Mouse (Mus musculus): ENCODE data around the gene Dbndd1. TPM values are rescaled to one million over a fixed set of nuclear protein-coding genes. Genes with fewer than 3 reads are reported as not detected.
"Not testable (repeated sequence)": the region's sequence is repeated elsewhere in the genome, so short reads cannot be mapped to it uniquely, and the experiment has no call there.

Gene Dbndd1
- polyA plus RNA-seq (2012; rRNA removed) (8.3 and 10.4 TPM in 2 replicates), polyA plus RNA-seq (2014; fragmentation: Nextera tagmentation; extraction: Ambion mirVana) (10.3 and 12.6 TPM in 2 replicates)

GRCm38 (mm10) chr8:123514781-123515539, at the start of gene Dbndd1:
Gene Dbndd1, minus strand, starts transcription at chr8:123515463.
- Histone ChIP-seq H3K36me3 (ENCODE audit: control insufficient read depth, insufficient read depth, low read length) (0 out of 2 replicates have a peak, but pooled peaks cover 4% of the 10 kb centered on the region), H3K4me2 (replicated peaks; ENCODE audit: low read depth, low read length, severe bottlenecking) (peak within 1 kb of the TSS; percentile 99), H3K4me1 (ENCODE audit: control insufficient read depth, insufficient read depth, low read length) (peaks cover 10% of the 10 kb centered on the region), H3K4me3 (replicated peaks; ENCODE audit: low read length) (peak within 1 kb of the TSS; percentile 70), H3K27ac (replicated peaks; ENCODE audit: low read depth, low read length) (peak within 1 kb of the TSS; percentile 27; the same call in 1 of the 2 replicates), H3K9ac (ENCODE audit: low read depth, low read length, severe bottlenecking) (peak within 1 kb of the TSS; percentile 55), H3K9me3 (ENCODE audit: control insufficient read depth, low read length) (no peaks in the 10 kb centered on the region), H3K27me3 (ENCODE audit: control insufficient read depth, insufficient read depth, low read length) (peaks cover 10% of the 10 kb centered on the region)
- TF ChIP-seq POLR2A (IDR thresholded peaks at IDR 0.05; ENCODE audit: borderline replicate concordance, extremely low read depth, insufficient read depth, insufficient read length) = no peak
- 3% methylated on average over 35 of the region's 63 CpGs for WGBS
- DNase-seq (ENCODE audit: low spot score) = peak; percentile 45
- peak; percentile 36 for ATAC-seq (ENCODE audit: low FRiP score, low read depth)

DNA sequence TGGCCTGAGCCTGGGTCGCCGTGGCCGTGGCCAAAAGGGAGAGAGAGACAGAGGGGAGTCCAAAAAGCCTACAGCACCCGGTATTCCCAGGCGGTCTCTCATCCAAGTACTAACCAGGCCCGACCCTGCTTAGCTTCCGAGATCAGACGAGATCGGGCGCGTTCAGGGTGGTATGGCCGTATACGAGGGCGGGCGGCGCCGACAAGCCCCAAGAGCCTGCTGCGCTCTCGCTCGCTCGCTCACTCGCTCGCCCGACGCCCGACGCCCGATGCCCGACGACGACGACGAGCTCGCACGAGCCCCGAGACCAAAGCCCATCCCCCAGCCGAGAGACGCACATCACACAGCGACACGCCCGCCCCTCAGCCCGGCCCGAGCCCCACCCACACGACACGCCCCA, 49.0 kb upstream of the Dbndd1 start:
- WGBS = no CpG with 5 or more reads among the region's 45 CpGs
- H3K4me2 ChIP-seq (replicated peaks; ENCODE audit: low read depth, low read length, severe bottlenecking); H3K27ac ChIP-seq (replicated peaks; ENCODE audit: low read depth, low read length); ATAC-seq (ENCODE audit: low FRiP score, low read depth); DNase-seq (ENCODE audit: low spot score); H3K4me3 ChIP-seq (replicated peaks; ENCODE audit: low read length); H3K9ac ChIP-seq (ENCODE audit: low read depth, low read length, severe bottlenecking); H3K27me3 ChIP-seq (ENCODE audit: control insufficient read depth, insufficient read depth, low read length); H3K36me3 ChIP-seq (ENCODE audit: control insufficient read depth, insufficient read depth, low read length); H3K4me1 ChIP-seq (ENCODE audit: control insufficient read depth, insufficient read depth, low read length); H3K9me3 ChIP-seq (ENCODE audit: control insufficient read depth, low read length): not testable (repeated sequence)

DNA sequence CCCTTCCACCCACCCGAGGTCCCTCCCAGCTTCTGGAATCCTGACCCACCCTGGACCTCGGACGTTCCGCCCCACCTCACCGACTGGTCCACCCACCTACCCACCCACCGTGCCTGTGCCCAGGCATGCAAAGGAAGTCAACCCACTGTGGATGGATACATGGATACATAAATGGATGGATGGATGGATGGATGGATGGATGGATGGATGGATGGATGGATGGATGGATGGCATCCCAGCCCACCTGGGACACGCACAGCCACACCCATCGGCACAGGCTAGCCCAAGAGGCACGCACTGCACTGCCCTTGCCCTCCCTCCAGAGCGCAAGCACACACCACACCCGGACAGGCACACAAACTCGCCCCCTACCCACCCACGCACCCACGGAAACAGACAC, 22.4 kb upstream of the Dbndd1 start:
- 61% methylated on average over 5 of the region's 14 CpGs for WGBS
- H3K27me3 ChIP-seq (ENCODE audit: control insufficient read depth, insufficient read depth, low read length); H3K4me3 ChIP-seq (replicated peaks; ENCODE audit: low read length); H3K4me2 ChIP-seq (replicated peaks; ENCODE audit: low read depth, low read length, severe bottlenecking); H3K4me1 ChIP-seq (ENCODE audit: control insufficient read depth, insufficient read depth, low read length); H3K9ac ChIP-seq (ENCODE audit: low read depth, low read length, severe bottlenecking); H3K9me3 ChIP-seq (ENCODE audit: control insufficient read depth, low read length); DNase-seq (ENCODE audit: low spot score); H3K27ac ChIP-seq (replicated peaks; ENCODE audit: low read depth, low read length); ATAC-seq (ENCODE audit: low FRiP score, low read depth): not testable (repeated sequence)
- H3K36me3 ChIP-seq (ENCODE audit: control insufficient read depth, insufficient read depth, low read length) = peaks cover 41% of the 10 kb centered on the region

DNA sequence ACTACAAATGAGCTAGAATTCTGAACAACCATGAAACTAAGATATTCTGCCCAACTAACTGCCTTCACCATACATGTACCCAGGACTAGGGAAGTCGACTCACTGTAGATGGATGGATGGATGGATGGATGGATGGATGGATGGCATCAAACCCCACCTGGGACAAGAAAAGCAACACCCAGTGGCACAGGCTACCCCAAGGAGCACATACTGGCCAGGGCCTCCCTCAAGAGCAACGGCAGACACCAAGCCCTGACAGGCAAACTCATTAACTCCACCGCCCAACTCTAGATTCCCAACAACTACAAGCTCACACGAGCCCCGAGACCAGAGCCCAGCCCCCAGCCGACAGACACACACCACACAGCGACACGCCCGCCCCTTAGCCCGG, 21.7 kb upstream of the Dbndd1 start:
- no peaks in the 10 kb centered on the region for H3K9me3 ChIP-seq (ENCODE audit: control insufficient read depth, low read length)
- H3K9ac ChIP-seq (ENCODE audit: low read depth, low read length, severe bottlenecking) = no peak overlapping the region
- H3K4me3 ChIP-seq (replicated peaks; ENCODE audit: low read length) = no peak overlapping the region
- peaks cover 48% of the 10 kb centered on the region for H3K36me3 ChIP-seq (ENCODE audit: control insufficient read depth, insufficient read depth, low read length)
- no peak for ATAC-seq (ENCODE audit: low FRiP score, low read depth)
- H3K4me2 ChIP-seq (replicated peaks; ENCODE audit: low read depth, low read length, severe bottlenecking) = no peak overlapping the region
- DNase-seq (ENCODE audit: low spot score) = no peak
- no peaks in the 10 kb centered on the region for H3K27me3 ChIP-seq (ENCODE audit: control insufficient read depth, insufficient read depth, low read length)
- H3K27ac ChIP-seq (replicated peaks; ENCODE audit: low read depth, low read length) = no peak overlapping the region
- H3K4me1 ChIP-seq (ENCODE audit: control insufficient read depth, insufficient read depth, low read length) = no peaks in the 10 kb centered on the region
- no peak for TF ChIP-seq POLR2A (IDR thresholded peaks at IDR 0.05; ENCODE audit: borderline replicate concordance, extremely low read depth, insufficient read depth, insufficient read length)
- WGBS = 28% methylated on average over 6 of the region's 10 CpGs

- Histone ChIP-seq H3K4me1 (ENCODE audit: control insufficient read depth, insufficient read depth, low read length) (no peaks in the 10 kb centered on the region), H3K27me3 (ENCODE audit: control insufficient read depth, insufficient read depth, low read length) (no peaks in the 10 kb centered on the region), H3K9me3 (ENCODE audit: control insufficient read depth, low read length) (no peaks in the 10 kb centered on the region), H3K9ac (ENCODE audit: low read depth, low read length, severe bottlenecking) (no peak overlapping the region), H3K27ac (replicated peaks; ENCODE audit: low read depth, low read length) (no peak overlapping the region), H3K4me3 (replicated peaks; ENCODE audit: low read length) (no peak overlapping the region), H3K36me3 (ENCODE audit: control insufficient read depth, insufficient read depth, low read length) (peaks cover 54% of the 10 kb centered on the region), H3K4me2 (replicated peaks; ENCODE audit: low read depth, low read length, severe bottlenecking) (no peak overlapping the region)
- no peak for TF ChIP-seq POLR2A (IDR thresholded peaks at IDR 0.05; ENCODE audit: borderline replicate concordance, extremely low read depth, insufficient read depth, insufficient read length)
- WGBS = 87% methylated on average over 9 of the region's 9 CpGs
- no peak for ATAC-seq (ENCODE audit: low FRiP score, low read depth)
- no peak for DNase-seq (ENCODE audit: low spot score)
Observed at GRCm38 (mm10) chr8:123536242-123536989, 21.2 kb upstream of the Dbndd1 start.
